Mouse (Mus musculus) NIH3T3 (cell line): ENCODE measurements around the gene Dnaic1.

Experiments used
- DNase-seq: peaks from one replicate; pipeline ENCODE4 v3.0.0-alpha.2; 2012; ENCODE audit warnings: low read depth

Dnaic1 gene

GRCm38 (mm10) chr4:41571490-41571889 is 1.9 kb downstream of the Dnaic1 start:
- DNase-seq: peak; percentile 15

- DNase-seq: no peak
These were observed 3.9 kb downstream of the Dnaic1 start for GRCm38 (mm10) chr4:41573492-41573891.

DNA sequence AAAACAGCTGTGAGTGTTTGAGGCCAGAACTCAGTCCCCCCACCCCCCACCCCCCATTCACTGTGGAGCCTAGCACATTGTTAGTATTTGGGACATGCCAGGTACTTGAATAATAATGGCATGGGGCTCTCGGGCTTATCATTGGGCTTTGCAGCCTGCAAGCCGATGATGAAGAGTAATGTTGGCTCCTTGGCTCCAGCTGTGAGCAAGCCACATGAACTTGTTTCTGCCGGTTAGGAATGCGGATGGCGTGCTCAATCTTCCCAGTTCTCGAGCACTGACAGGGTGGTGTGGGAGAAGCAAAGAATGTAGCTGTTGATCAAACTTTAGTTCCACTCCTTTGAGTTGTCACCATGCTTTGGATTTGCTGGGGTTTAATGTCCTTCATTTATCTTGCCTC is 6.3 kb downstream of the Dnaic1 start:
- peak; percentile 25 for DNase-seq

DNA sequence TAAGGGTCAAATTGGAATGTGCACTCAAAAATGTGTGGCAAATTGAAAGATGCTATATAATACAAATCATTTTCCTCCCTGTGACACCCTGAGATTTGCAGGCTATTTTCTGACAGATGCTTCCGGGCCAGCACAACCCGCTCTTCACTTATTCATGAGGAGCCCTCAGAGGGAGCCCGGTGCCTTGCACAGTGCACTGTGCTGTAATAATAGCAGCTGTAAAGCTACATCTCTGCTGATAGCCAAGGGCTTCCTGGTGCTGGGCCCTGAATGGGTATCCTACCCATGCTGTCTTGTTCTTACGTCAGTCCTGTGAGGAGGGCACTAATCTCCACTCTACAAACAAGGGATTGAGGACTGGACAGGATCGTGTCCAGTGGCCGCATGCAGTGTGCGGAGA is 13.8 kb downstream of the Dnaic1 start:
- no peak for DNase-seq

DNA sequence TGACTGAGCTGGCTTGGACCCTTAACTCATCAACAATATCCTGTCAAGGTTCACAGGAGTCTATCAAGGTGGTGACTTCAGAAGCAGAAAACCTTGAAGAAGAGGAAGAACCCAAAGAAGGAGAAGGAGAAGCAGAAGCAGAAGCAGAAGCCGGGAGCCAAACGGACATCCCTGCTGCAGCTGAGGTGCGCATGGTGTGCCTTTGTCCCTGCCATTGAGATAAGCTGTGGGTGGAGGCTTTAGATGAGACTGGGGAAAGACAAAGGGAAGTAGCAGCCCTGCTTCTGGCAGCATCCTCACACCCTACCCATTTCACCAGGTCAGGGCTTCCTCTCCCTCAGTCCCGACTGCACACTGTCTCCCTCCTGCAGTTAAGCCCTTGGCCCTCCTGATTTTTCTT is 33.2 kb downstream of the Dnaic1 start:
- no peak for DNase-seq

DNA sequence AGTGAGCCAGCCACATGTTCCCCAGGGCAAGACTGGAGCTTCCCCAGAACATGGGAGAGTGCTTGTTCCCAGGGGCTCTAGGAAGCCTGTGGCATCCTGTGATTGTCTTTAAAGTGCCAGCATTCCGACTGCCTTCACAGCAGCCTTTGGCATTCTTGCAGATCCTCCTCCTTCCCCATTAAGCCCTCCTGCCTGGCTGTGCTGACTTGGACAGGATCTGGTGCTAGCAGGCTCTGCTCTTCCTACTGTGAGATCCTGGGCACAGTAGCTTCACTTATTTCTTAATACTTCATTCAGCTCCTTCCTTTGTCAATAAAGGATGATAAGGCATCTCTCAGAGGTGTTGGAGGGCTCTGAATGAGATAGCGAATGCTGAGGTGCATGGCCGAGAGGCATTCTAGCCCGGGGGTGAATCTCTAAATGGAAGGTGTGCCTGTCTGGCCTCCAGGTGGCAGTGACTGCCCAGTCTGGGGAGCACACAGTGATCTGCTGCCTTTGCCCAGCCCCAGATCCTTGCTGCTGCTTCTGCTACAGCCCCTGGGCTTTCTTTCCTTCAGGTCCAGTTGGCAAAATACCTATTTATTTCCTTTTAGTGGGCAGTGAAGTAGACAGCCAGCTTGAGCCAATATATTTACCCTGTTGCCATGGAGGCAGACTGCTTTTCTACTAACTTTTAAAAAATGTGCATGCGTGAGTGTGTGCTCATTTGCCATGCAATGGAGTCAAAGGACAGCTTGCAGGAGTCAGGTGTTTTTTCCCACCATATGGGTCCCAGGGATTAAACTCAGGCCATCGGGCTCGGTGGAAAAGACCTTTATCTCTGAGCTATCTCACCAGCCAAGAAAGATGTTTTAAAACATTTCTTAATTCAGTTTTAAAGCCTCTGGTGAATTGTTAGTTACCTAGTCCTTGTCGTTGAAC is 35.2 kb downstream of the Dnaic1 start:
- DNase-seq: peak; percentile 14

- DNase-seq: peak; percentile 85
These were observed 37.2 kb downstream of the Dnaic1 start for GRCm38 (mm10) chr4:41606784-41607183.

GRCm38 (mm10) chr4:41609681-41610593 is 40.4 kb downstream of the Dnaic1 start:
- DNase-seq: no peak

DNA sequence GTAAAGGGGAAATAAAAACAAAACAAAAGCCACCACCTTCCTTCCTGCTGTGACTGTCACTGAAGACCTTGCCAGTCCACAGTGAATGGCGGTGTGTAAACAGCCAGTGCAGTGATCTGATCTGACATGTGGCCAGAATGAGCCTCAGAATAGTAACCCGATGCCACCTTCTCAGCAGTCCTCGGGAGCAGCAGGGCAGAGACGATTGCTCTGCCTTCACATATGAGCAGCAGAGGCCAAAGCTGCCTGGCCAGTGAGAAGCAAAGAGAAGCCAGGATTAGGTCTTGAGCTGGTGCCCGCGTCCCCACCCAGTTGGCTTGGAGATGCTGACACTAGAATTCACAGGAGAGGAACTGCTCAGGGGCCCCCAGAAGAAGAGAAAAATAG is 41.0 kb downstream of the Dnaic1 start:
- DNase-seq: no peak

DNA sequence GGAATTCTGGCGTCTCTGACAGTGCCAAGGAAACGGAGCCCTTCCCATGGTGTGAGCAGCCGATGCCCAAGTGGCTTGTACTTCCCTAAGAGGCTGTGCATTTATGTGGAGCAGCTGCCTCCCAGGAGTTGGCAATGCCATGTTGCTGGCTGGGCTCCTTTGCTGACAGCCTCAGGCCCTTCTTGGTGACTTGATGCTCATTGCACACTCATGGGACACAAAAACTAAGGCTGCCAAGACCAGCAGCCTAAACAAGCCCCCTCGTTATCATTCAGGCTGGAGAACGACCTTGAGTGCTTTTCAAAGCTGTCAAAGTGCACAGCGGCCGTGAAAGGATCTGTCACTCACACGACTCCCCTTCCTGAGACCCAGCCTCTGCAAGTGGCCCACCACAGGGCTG is 42.6 kb downstream of the Dnaic1 start:
- DNase-seq: no peak

GRCm38 (mm10) chr4:41614156-41614555 is 44.6 kb downstream of the Dnaic1 start:
- peak; percentile 85 for DNase-seq

- DNase-seq: peak; percentile 40
These were observed 46.4 kb downstream of the Dnaic1 start for GRCm38 (mm10) chr4:41615661-41616599.

DNA sequence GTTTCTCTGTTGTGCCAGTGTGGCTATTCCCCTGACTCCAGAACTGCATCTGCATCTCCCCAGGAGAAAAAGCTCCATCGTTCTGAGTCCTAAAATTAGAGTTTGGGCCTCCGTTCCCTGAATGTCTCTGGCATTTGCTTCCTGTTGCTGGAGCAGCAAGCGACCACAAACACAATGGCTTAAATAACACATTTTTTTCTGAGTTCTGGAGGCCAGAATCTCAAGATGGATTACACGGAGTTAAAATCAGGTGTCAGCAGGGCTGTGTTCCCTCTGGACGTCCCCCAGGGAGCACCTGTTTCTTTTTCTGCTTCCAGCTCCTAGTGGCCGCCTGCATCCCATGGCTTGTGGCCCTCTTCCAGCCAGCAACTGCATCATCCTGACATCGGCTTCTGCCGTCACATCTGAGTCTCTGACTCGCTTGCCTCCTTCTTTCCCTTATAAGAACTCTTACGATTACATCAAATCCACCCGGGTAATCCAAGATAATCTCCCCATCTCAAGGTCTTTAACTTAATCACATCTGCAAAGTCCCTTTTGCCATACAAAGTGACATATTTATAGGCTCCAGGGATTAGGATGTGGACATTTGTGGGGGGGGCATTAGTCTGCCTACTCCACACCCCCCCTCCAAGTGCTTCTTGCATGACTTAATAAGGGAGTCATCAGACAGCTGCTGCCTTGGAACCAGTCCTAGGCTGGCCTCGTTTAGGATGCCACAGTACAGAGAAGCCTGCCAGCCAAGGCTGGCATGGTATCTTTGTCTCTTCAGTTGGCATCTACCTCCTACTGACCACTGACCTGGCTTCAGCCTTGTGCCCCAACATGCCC is 49.6 kb downstream of the Dnaic1 start:
- no peak for DNase-seq

- DNase-seq: no peak
These were observed 52.5 kb downstream of the Dnaic1 start for GRCm38 (mm10) chr4:41622071-41622470.

GRCm38 (mm10) chr4:41628202-41628927 is 58.8 kb downstream of the Dnaic1 start:
- DNase-seq: no peak

DNA sequence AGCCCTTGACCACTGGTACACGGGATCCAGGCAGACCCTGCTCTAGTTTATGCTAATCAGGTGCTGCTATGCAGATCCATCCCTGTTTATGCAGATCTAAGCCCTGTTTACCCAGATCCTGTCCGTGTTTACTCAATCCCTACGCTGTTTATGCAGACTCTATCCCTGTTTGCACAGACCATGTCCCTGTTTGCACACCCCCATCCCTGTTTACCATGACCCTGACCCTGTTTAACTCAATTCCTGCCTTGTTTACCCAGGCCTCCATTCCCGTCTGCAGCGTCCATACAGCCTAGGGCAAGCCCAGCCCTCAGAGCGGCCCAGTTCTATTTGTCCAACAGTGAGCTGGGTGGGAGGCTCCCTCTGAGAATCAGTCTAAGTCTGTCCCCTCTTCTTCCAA is 60.6 kb downstream of the Dnaic1 start:
- no peak for DNase-seq

- no peak for DNase-seq
These were observed 61.8 kb downstream of the Dnaic1 start for GRCm38 (mm10) chr4:41631390-41631789.

DNA sequence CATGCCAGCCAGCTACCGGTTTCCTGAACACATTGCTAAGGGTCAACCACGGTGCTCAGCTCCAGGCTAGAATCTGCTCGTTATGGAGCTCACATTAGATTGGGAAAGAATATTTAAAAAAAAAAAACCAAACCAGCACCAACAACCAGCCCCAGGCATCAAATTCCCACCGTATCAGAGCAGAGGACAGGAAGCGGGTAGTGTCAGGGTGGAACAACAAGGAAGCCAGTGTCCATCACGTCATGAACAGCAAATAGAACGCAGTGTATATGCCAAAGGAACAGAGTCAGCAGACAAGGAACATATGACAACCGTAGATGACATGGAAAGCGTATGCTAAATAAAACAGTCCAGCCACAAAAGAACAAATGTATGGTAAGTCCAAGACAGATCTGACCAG is 63.4 kb downstream of the Dnaic1 start:
- no peak for DNase-seq

GRCm38 (mm10) chr4:41634631-41635030 is 65.1 kb downstream of the Dnaic1 start:
- DNase-seq: no peak

GRCm38 (mm10) chr4:41635224-41635623 is 65.6 kb downstream of the Dnaic1 start:
- no peak for DNase-seq
